Mouse (Mus musculus) liver, embryonic 15.5 days (tissue): Measurements from ENCODE around the gene Mrpl23. TPM values are rescaled to one million over a fixed set of nuclear protein-coding genes. Genes with fewer than 3 reads are reported as not detected.

Experiments used
- ATAC-seq: fragments of 200-750 bp; cut with Nextera tagmentation; 2 replicates; pipeline ENCODE4 v1.8.0; 2017; ENCODE audit warnings: moderate number of reproducible peaks, mild to moderate bottlenecking, moderate library complexity; ENCODE audit not compliant: insufficient read depth
- H3K27ac ChIP-seq: fragments of 300-500 bp; sonication (generic); replicated peaks from 2 replicates; pipeline ENCODE4 v1.5.1; 2015; ENCODE audit warnings: mild to moderate bottlenecking, inconsistent platforms
- H3K27me3 ChIP-seq: fragments of 300-500 bp; sonication (generic); 2 replicates; pipeline ENCODE4 v1.6.1; 2015; ENCODE audit warnings: mild to moderate bottlenecking, inconsistent platforms
- H3K36me3 ChIP-seq: fragments of 300-500 bp; sonication (generic); replicated peaks from 2 replicates; pipeline ENCODE4 v1.6.1; 2015; ENCODE audit warnings: moderate library complexity, mild to moderate bottlenecking, inconsistent platforms
- H3K4me1 ChIP-seq: fragments of 300-500 bp; sonication (generic); replicated peaks from 2 replicates; pipeline ENCODE4 v1.6.1; 2015; ENCODE audit warnings: inconsistent platforms
- H3K4me2 ChIP-seq: fragments of 300-500 bp; sonication (generic); 2 replicates; pipeline ENCODE4 v1.6.1; 2015; ENCODE audit warnings: moderate library complexity, mild to moderate bottlenecking, inconsistent platforms
- H3K4me3 ChIP-seq: fragments of 300-500 bp; sonication (generic); replicated peaks from 2 replicates; pipeline ENCODE4 v1.5.1; 2015; ENCODE audit warnings: mild to moderate bottlenecking, inconsistent platforms
- H3K9ac ChIP-seq: fragments of 300-500 bp; sonication (generic); 2 replicates; pipeline ENCODE4 v1.6.1; 2015; ENCODE audit warnings: moderate library complexity, mild to moderate bottlenecking, inconsistent platforms
- H3K9me3 ChIP-seq: fragments of 300-500 bp; sonication (generic); replicated peaks from 2 replicates; pipeline ENCODE4 v1.6.1; 2016; ENCODE audit warnings: inconsistent platforms
- WGBS: fragments of 180-500 bp; shearing (Covaris S2); methylation state at CpG from one replicate; pipeline ENCODE4 v1.1.7; 2015; ENCODE audit warnings: mixed read lengths; ENCODE audit not compliant: insufficient replicate concordance; 5-methylcytosine and 5-hydroxymethylcytosine counted together
- polyA plus RNA-seq: library from polyadenylated mRNA; unstranded; fragments of >200 nt; fragmentation: Nextera tagmentation; extraction: Ambion mirVana; gene quantifications from 2 replicates; pipeline ENCODE4 v1.2.1, GENCODE M21; 2015

Gene Mrpl23
- polyA plus RNA-seq, 1 experiment from 2014 or later = 11.9 TPM

DNA sequence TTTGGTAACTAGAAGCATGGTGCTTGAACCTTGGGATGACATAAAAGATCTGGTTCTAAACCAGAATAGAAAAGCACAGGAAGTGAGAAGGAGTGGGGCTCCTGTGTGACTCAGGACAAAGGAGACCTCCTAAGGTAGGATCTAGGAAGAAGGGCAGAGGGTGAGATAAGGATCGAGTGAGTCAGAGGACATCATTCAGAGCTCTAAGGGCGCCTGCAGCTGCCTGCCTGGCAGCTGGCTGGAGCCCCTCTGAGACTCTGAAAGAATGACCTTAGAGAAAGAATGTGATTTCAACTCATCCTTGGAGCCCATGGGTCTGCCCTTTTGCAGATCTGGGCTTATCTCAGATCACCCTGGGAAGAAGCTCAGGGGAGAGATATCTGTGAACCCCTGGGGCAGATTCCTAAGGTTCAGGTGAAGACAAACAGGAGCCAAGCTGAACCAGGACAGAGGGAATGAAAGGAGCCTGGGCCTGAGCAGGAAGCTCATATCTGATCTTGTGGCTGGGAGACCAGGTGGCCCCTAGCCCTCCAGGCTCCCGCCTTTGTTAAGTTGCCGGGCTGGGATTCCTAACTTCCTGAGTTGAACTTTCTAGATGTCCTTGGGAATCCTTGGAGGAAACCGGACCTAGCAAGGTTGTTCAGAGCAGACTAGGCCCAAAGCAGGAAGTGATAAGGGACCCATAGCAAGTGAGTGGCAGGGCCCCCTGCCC is 33.3 kb upstream of the Mrpl23 start:
- H3K36me3 ChIP-seq = no peaks in the 10 kb centered on the region
- H3K27ac ChIP-seq = no peak overlapping the region
- no peak overlapping the region for H3K4me3 ChIP-seq
- no peak overlapping the region for H3K4me2 ChIP-seq
- no peak overlapping the region for H3K9ac ChIP-seq
- no peaks in the 10 kb centered on the region for H3K27me3 ChIP-seq
- no peaks in the 10 kb centered on the region for H3K4me1 ChIP-seq
- WGBS = 40% methylated on average over 5 of the region's 5 CpGs
- ATAC-seq = no peak
- no peaks in the 10 kb centered on the region for H3K9me3 ChIP-seq

DNA sequence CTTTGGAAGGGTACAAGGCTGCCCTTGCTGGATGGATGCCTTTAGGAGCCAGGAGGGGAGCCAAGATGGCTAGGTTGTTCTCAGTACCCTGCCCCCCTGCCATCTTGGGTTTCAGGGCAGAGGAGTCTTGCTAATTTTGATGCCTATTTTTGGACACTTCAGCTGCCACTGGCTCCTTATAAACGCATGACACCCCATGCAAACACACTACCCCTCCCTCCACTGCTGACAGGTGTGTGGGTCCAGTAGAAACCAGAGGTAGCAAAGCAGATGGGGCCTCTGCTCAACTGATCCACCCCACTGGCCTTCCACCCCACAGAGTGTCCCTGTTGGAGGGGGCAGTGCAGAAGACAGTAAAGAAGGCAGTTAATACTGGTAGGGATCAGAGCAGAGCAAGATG is 32.5 kb upstream of the Mrpl23 start:
- WGBS = 58% methylated on average over 1 of the region's 1 CpGs
- Histone ChIP-seq H3K4me1 (no peaks in the 10 kb centered on the region), H3K9ac (no peak overlapping the region), H3K4me2 (no peak overlapping the region), H3K27ac (no peak overlapping the region), H3K27me3 (no peaks in the 10 kb centered on the region), H3K4me3 (no peak overlapping the region), H3K36me3 (no peaks in the 10 kb centered on the region), H3K9me3 (no peaks in the 10 kb centered on the region)
- ATAC-seq = no peak

DNA sequence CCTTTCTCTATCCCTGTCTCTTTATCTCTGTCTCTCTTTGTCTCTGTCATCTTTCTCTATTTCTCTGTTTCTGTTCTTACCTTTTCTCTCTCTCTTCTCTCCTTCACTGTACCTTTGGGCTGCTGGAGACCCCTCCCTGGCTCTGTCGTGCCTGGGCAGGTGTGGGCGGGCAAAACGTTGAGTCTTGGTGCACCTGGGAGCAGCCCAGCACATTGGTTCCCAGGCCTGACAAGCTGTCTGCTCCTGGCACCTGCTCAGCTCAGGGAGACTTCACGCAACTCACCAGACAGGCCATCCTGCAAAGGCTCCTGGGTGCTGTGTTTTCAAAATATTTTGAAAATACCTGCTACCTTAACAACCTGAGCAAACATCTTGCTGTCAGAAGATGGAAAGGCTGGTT is 29.3 kb upstream of the Mrpl23 start:
- Histone ChIP-seq H3K9me3 (no peaks in the 10 kb centered on the region), H3K4me1 (no peaks in the 10 kb centered on the region), H3K9ac (no peak overlapping the region), H3K4me3 (no peak overlapping the region), H3K4me2 (no peak overlapping the region), H3K27ac (no peak overlapping the region), H3K27me3 (peaks cover 4% of the 10 kb centered on the region; the same call in 1 of the 2 replicates), H3K36me3 (no peaks in the 10 kb centered on the region)
- ATAC-seq = no peak
- WGBS = 55% methylated on average over 4 of the region's 4 CpGs

DNA sequence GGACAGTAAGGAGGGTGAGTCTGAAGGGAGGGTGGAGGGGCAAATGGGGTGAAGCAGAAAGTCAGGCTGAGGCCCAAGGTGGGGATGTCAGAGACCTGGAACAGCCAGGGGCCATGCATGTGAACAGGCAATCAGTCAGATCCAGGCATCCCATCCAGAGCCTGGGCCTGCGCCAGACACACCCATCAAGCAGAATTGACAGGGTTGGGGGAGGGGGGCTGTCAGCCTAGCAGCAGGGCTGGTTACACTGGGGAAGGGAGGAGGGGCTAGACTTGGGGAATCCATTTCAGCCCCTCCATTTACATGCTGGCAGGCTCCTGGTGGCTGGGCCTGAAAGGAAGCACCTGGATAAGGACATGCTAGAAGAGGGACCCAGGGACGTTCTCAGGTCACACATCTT is 26.5 kb upstream of the Mrpl23 start:
- Histone ChIP-seq H3K4me2 (no peak overlapping the region), H3K4me1 (0 out of 2 replicates have a peak, but pooled peaks cover 2% of the 10 kb centered on the region), H3K27ac (no peak overlapping the region), H3K36me3 (no peaks in the 10 kb centered on the region), H3K9ac (no peak overlapping the region), H3K27me3 (peaks cover 4% of the 10 kb centered on the region; the same call in 1 of the 2 replicates), H3K9me3 (no peaks in the 10 kb centered on the region), H3K4me3 (no peak overlapping the region)
- WGBS = 35% methylated on average over 2 of the region's 2 CpGs
- ATAC-seq = no peak

DNA sequence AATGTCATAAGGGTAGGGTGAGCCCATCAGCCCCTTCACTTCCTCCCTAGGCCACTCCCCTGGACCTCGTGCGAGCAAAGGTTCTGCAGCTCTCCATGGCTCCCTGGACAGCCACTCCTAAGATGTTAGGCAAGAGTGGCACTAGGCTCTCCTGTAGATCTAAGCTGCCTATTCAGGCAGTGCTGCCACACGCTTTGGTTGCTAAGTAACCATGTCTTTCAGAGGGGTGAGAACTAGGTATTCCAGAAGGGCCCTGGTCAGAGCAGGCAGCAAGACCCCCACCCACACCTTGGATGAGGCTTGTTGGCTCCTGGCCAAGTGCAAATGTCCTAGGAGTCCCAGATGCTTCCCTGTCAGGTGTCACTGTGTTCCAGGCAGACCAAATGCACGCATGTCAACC is 26.0 kb upstream of the Mrpl23 start:
- H3K4me2 ChIP-seq = no peak overlapping the region
- H3K9me3 ChIP-seq = no peaks in the 10 kb centered on the region
- ATAC-seq = no peak
- 0 out of 2 replicates have a peak, but pooled peaks cover 2% of the 10 kb centered on the region for H3K4me1 ChIP-seq
- no peaks in the 10 kb centered on the region for H3K36me3 ChIP-seq
- WGBS = 40% methylated on average over 4 of the region's 4 CpGs
- H3K4me3 ChIP-seq = no peak overlapping the region
- H3K9ac ChIP-seq = no peak overlapping the region
- H3K27ac ChIP-seq = no peak overlapping the region
- peaks cover 4% of the 10 kb centered on the region; the same call in 1 of the 2 replicates for H3K27me3 ChIP-seq

DNA sequence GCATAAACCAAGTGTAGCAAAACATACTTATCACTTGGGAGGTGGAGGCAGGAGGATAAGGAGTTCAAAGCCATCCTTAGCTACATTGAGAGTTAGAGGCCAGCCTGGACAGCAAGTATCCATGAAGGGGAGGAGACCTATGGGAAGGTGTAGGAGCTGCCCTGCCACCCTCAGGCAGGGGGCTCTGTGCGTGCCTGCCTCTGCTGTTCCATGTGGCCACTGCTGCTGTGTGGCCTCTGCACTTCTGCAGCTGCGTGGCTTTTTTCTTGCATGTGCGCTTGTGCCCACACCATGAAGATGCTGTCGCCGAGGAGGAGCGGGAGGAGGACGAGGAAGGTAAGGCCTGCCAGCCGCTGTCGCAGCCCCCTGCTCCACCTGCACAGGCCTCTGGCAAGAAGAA is 25.0 kb upstream of the Mrpl23 start:
- 71% methylated on average over 9 of the region's 9 CpGs for WGBS
- Histone ChIP-seq H3K27ac (no peak overlapping the region), H3K27me3 (peaks cover 4% of the 10 kb centered on the region; the same call in 1 of the 2 replicates), H3K4me2 (no peak overlapping the region), H3K9me3 (no peaks in the 10 kb centered on the region), H3K36me3 (no peaks in the 10 kb centered on the region), H3K4me3 (no peak overlapping the region), H3K9ac (no peak overlapping the region), H3K4me1 (0 out of 2 replicates have a peak, but pooled peaks cover 2% of the 10 kb centered on the region)
- no peak for ATAC-seq

DNA sequence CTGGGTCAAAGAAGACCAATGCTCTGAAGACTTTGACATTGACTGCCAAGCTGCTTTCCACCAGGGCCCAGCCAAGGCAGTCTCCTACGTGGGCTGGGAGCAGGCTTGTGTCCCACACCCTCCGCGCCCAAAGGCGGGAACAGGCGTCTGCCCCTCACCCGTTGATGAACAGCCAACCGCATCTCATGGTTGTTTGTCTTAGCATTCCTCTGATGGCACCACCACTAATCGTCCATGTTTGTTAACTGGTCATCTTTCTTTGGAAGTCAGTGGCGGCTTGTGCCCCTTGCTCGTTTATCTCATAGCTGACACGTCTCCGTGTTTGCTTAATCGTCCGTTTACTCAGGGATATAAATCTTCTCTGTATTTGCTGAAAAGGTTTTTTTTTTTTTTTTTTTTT is 23.0 kb upstream of the Mrpl23 start:
- Histone ChIP-seq H3K36me3 (no peaks in the 10 kb centered on the region), H3K9me3 (no peaks in the 10 kb centered on the region), H3K27ac (no peak overlapping the region), H3K27me3 (peaks cover 4% of the 10 kb centered on the region; the same call in 1 of the 2 replicates), H3K4me1 (0 out of 2 replicates have a peak, but pooled peaks cover 2% of the 10 kb centered on the region), H3K4me3 (no peak overlapping the region), H3K4me2 (no peak overlapping the region), H3K9ac (no peak overlapping the region)
- 63% methylated on average over 14 of the region's 14 CpGs for WGBS
- no peak for ATAC-seq

DNA sequence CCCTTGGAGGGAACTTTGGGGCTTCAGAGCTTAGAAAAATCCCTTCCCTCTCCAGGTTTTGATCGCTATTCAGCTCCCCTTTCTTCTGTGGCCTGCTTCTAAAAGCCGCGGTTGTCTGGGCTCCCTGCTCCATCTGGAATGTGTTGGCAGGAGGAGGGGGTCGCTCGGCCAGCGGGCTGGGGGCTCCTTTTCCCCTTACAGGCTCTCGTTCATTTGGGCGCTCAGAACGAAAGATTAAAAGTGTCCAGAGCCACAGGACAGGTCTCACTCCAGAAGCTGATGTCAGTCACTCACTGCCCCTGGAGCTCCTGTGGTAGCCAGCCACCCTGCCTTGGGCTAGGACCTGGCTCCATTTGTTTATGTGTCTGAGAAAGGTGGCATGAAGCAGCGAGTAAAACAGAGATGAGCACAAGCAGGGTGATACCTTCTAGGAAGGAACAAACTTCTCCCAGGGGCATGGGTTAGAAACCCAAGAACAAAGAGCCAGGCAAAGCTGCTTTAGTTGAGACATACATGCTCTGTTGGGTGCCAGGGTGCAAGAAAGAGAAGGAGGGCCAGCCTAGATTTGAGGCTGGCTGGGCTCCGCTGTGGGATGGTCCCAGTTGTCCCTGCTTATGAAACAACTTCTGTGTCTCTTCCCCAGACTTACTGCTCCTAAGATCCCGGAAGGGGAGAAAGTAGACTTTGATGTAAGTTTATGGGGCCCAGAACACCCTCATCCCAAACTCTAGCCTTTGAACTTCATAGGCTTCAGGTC is 22.3 kb upstream of the Mrpl23 start:
- no peaks in the 10 kb centered on the region for H3K9me3 ChIP-seq
- H3K27me3 ChIP-seq = peaks cover 4% of the 10 kb centered on the region; the same call in 1 of the 2 replicates
- ATAC-seq = no peak
- 0 out of 2 replicates have a peak, but pooled peaks cover 2% of the 10 kb centered on the region for H3K4me1 ChIP-seq
- H3K4me2 ChIP-seq = no peak overlapping the region
- no peak overlapping the region for H3K9ac ChIP-seq
- H3K4me3 ChIP-seq = no peak overlapping the region
- WGBS = 44% methylated on average over 12 of the region's 12 CpGs
- no peak overlapping the region for H3K27ac ChIP-seq
- no peaks in the 10 kb centered on the region for H3K36me3 ChIP-seq

DNA sequence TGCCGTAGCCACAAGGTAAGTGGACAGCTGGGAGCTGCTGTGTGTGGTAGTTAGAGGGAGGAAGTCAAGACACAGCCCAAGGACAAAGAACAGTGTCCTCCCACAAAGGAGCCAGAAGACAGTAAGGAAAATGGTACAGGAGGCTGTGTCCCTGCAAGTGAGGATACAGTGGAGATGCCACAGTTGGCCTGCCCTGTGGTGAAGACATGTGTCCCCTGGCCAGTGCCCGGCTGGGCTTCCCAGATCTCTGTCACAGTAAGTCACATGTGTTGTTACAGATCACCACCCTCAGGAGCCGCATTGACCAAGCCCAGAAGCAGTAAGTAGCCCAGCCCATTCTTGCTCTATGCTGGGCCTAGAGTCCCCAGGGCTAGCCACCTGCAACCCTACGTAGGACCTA is 18.4 kb upstream of the Mrpl23 start:
- Histone ChIP-seq H3K4me1 (0 out of 2 replicates have a peak, but pooled peaks cover 2% of the 10 kb centered on the region), H3K4me3 (no peak overlapping the region), H3K9ac (no peak overlapping the region), H3K27me3 (no peaks in the 10 kb centered on the region; the same call in 1 of the 2 replicates), H3K9me3 (no peaks in the 10 kb centered on the region), H3K36me3 (no peaks in the 10 kb centered on the region), H3K27ac (no peak overlapping the region), H3K4me2 (no peak overlapping the region)
- 53% methylated on average over 4 of the region's 4 CpGs for WGBS
- ATAC-seq = no peak

DNA sequence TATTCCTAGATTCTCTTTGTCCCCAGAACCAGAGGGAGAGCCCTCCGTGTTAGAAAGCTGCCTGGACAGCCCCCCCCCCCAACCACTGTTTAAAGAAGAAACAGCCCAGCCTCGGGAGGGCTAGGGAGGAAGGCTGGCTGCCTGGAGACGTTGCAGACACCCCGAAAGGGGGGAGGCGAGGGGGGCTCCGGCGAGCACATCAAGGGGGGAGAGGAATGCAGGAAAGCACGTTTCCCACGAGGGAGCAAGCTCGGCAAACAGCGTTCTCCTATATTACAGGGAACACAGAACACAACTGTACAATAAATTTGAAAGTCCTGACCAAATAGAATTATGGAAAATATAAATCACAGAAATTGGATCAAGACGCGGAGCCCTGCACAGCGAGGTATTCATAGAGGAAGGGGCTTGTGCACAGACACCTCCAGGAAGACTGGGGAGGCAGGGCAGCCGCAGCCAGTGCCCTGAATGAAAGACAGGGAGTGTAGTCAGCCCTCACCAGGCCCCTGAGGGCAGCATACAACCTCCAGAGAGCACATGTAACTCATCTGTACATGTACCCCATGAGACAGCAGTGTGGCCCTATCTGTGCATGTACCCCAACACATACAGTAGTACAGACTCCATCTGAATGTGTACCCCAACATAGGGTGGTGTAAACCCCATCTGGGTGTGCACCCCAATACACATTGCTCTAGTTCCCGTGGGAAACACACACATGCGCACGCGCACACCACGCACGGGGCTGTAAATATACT is 16.1 kb upstream of the Mrpl23 start:
- H3K4me1 ChIP-seq = 0 out of 2 replicates have a peak, but pooled peaks cover 4% of the 10 kb centered on the region
- no peaks in the 10 kb centered on the region; the same call in 1 of the 2 replicates for H3K27me3 ChIP-seq
- no peaks in the 10 kb centered on the region for H3K36me3 ChIP-seq
- no peak overlapping the region for H3K9ac ChIP-seq
- no peak overlapping the region for H3K4me3 ChIP-seq
- 47% methylated on average over 21 of the region's 21 CpGs for WGBS
- no peak for ATAC-seq
- no peak overlapping the region for H3K4me2 ChIP-seq
- no peaks in the 10 kb centered on the region for H3K9me3 ChIP-seq
- no peak overlapping the region for H3K27ac ChIP-seq

DNA sequence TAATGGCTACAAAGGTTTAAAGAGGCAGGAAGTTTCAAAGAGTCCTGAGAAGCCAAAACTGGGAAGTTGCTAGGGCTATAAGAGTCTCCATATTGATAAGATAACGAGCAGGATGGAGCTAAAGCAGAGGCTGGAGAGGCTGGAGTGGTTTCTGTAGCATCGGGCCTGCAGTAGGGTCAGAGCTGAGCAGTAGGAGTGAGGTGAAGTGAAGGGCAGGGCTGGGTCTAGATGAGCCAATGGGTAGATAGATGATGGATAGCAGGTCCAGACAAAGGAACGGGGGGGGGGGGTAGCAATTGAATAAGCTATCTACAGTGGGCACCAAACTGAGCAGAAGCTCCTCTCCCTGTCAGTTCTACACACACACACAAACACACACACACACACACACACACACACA is 15.0 kb upstream of the Mrpl23 start:
- Histone ChIP-seq H3K36me3 (no peaks in the 10 kb centered on the region), H3K9ac (no peak overlapping the region), H3K4me1 (peaks cover 5% of the 10 kb centered on the region; the same call in 1 of the 2 replicates), H3K27me3 (peaks cover 3% of the 10 kb centered on the region), H3K4me3 (no peak overlapping the region), H3K9me3 (no peaks in the 10 kb centered on the region), H3K4me2 (no peak overlapping the region), H3K27ac (no peak overlapping the region)
- WGBS = 17% methylated on average over 3 of the region's 3 CpGs
- ATAC-seq = no peak
